Mouse (Mus musculus) spleen, embryonic (tissue): Measurements from ENCODE around the gene Pigh.

Experiments
- CTCF ChIA-PET: fragments of 350-600 bp; sonication (Branson Sonifier 250); formaldehyde crosslinking; loops from one replicate; lab custom pipeline; 2022; lab: Charles Lee

Gene Pigh

DNA sequence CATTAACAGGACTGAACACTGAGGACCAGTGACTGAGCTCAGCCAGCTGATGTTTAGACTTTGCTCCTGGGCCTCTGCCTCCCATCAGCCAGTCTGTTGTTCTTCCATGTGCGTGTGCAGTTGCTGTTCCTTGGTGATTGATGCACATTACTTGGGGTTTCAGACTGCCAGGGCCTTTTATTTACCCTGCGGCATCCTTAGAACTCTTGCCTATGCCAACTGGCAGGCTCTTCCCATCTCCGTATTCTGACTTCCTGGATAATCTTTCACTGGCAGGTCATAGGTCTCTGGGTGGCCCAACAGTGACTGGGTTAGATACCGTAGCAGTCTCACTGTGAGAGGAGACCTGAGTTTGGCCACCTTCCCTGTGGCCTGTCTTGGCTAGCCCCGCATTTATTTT is 21.9 kb downstream of the Pigh start:
- CTCF ChIA-PET: no interaction called here

DNA sequence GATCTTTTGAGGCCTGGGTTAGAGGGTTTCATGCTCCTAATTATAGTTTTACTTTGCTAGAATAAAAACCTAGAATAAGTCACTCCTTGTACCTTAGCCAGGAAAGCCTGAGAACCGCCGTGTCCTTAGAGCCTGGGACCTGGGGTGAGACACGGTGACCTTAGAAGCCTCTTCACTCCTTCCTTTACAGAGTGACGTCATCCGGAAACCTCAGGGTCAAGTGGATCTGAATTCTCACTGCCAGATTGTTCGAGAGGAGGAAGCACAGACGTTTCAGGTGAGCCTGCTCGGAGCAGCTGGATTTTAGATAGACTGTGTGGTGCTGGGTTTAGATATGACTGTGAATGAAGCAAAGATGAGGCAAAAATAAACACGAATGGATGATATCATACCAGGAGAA is 23.0 kb downstream of the Pigh start:
- CTCF ChIA-PET: no interaction called here

DNA sequence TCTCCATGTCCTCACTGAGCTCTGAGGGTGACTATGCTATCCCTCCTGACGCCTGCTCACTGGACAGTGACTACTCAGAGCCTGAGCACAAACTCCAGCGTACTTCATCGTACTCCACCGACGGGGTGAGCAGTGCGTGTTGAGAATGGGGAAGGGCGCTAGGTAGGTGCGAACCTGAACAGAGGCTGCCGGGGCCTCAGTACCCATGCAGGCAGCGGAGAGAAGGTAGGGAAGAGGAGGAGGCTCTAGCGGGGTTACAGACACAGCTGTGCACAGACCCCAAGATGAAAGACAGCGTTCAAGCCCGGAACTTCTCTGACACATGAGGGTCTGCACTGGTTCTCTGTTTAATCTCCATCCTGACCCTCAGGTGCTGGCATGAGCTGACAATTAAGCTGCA is 25.0 kb downstream of the Pigh start:
- CTCF ChIA-PET: no interaction called here

GRCm38 (mm10) chr12:79060766-79061652 is 28.4 kb downstream of the Pigh start:
- CTCF ChIA-PET: no interaction called here

DNA sequence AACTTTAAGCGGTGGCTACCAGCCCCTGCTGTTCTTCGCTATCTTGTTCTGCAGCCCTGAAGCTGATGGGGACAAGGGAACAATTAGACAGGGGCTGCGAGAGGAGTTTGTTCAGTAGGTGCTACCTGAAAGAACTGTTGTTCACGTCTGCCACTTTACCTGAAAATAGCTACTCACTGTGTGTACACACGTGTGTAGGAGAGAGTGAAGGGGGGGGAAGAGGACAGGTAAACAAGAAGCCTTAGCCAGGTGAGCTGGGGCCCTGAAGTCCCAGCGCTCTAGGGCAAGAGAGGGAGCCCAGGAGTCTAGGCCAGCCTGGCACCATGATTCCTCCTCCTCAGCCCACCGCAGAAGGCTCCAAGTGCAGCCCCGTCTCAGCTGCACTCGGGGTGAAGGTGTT is 29.3 kb downstream of the Pigh start:
- CTCF ChIA-PET: no interaction called here

DNA sequence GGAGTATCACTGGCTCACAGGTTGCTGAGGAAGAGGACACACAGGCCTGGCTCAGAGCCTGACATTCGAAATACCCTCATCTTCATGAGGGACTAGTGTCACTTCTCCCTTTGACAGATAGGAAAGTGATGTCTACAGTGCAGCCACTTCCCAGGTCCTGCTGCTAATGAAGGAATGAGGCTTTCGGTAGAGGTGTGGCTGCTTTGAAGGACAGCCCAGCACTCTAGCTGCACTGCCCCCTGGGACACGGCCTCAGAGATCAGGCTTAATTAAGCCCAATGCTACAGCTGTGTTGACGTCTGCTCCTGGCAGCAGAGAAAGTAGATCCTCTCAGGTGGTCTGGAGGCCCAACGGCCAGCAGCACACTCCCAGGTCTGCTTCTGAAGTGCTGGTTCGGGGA is 29.9 kb downstream of the Pigh start:
- CTCF ChIA-PET: no interaction called here

DNA sequence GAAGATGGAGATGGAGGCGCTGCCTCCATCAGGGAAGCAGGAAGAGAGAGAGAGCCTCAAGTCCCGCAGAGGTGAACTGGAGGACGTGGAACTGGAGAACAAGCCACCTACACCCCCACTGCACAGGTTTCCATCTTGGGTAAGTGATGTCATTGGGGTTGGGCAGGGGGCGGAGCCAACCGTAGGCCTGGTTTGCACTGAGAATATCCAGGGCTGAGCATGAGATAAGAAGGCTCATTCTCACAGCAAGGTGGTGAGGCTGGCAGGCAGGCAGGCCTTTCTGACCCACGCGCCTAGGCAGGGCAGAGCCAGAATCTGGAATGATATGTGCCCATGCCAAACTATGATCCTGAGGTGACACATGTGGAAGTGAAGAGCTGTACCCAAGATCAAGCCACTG is 34.2 kb downstream of the Pigh start:
- CTCF ChIA-PET: no interaction called here

DNA sequence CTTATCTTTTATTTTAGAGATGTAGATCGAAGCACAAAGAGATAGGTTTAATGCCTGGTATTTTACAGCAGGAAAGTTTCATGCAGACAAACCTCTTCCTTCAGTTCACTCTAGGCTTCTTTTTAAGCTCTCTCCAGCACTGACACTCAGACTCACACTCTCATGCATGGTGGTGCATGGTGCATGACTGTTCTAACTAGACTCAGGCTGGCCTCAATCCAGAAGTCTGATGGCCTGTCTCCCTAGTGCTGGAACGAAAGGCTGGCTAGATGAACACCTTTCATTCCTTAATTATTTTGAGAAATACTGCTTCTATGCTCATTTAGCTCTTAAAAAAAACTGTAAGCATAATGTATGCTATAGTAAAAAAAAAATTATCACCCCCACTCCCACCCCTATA is 37.4 kb downstream of the Pigh start:
- CTCF ChIA-PET: no interaction called here

GRCm38 (mm10) chr12:79050545-79051212 is 38.8 kb downstream of the Pigh start:
- CTCF ChIA-PET: no interaction called here

GRCm38 (mm10) chr12:79049807-79050206 is 39.6 kb downstream of the Pigh start:
- CTCF ChIA-PET: no interaction called here

GRCm38 (mm10) chr12:79048898-79049297 is 40.6 kb downstream of the Pigh start:
- CTCF ChIA-PET: no interaction called here

DNA sequence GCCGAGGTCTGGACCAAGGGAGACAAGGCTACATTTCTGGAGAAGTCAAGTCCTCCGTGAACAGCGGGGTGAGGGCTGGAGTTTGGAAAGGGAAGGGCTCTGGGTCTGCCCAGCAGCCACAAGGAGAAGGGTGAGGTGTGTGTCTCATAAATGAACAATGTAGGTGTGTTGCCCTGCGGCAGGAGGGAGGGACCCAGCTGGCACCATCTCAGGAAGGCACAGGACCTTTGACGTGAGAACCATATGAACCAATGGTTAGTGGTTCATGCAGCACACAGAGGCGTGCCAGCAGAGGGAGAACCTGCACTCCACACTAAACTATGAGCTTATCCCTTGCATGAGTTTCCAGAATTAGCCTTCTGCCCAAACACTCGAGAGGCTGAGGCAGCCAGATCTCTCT is 42.2 kb downstream of the Pigh start:
- CTCF ChIA-PET: no interaction called here

DNA sequence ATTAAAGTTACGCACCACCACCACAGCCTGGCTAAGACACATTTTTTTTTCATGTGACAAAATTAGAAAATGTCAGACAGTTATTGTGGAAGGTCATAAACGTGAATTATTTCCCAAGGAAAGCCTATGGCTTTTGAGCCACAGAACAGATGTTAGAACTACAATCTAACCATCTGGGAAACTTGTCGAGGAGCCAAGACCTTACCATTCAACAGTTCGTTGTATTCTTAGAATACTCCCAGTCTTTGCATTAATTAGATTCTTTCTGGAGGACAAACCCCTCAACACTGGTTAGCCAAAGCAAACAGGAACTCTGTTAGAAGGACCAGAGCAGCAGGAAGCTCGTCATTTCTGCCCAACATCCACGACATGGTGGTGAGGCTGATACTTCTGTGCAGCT is 43.3 kb downstream of the Pigh start:
- CTCF ChIA-PET: no interaction called here

GRCm38 (mm10) chr12:79044668-79045067 is 44.8 kb downstream of the Pigh start:
- CTCF ChIA-PET: no interaction called here

- CTCF ChIA-PET: no interaction called here
Observed at GRCm38 (mm10) chr12:79041436-79041835, 48.0 kb downstream of the Pigh start.

DNA sequence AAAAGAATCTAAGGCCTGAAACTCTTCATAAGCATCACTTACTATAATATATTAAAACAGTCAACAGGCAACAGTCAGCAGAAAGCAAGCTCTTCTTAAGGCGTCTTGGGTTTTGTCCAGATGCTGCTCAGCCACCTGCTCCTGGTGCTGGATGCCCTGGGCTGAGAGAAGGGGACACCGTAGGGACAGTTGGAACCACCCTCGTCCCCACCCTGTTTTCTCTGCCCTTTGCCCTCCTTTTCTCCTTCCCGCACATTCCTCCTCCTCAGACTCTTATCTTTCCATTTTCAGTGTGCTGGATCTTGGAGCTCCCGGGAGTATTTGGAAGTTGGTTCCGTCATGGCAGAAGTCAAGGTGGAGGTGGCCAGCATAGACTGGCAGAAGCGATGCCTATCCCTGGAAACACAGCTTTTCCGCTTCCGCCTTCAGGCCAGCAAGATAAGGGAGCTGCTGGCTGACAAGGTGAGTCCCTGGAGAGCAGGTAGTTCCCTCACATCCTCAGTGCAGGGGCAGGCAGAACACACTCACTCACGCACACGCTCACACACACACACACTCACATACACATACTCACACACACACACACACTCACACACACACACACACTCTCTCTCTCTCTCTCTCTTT is 49.1 kb downstream of the Pigh start:
- CTCF ChIA-PET: no interaction called here

GRCm38 (mm10) chr12:79039708-79040107 is 49.7 kb downstream of the Pigh start:
- CTCF ChIA-PET: interaction anchor here (0.7 kb wide), 1 partner anchor 19 kb away, joined by 9 read pairs; no protein-coding TSS in a partner anchor

GRCm38 (mm10) chr12:79035349-79035748 is 54.1 kb downstream of the Pigh start:
- CTCF ChIA-PET: no interaction called here

DNA sequence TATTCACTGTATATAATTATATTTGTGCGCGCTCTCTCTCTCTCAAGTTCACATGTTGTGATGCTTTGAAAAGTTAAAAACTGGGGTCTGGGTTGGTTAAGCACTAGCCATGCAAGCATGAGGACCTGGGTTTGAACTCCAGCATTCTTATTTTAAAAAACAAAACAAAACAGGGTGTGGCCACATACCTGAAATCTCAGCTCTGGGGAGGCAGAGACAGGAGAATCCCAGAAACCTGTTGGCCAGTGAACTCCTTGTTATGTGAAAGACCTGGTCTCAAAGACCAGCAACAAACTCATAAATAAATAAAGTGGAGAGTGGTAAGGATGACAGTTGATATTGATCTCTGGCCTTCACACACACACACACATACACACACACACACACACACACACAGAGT is 55.1 kb downstream of the Pigh start:
- CTCF ChIA-PET: no interaction called here
